Mouse (Mus musculus): Measurements from ENCODE around the gene Ssbp2.

Ssbp2 gene

DNA sequence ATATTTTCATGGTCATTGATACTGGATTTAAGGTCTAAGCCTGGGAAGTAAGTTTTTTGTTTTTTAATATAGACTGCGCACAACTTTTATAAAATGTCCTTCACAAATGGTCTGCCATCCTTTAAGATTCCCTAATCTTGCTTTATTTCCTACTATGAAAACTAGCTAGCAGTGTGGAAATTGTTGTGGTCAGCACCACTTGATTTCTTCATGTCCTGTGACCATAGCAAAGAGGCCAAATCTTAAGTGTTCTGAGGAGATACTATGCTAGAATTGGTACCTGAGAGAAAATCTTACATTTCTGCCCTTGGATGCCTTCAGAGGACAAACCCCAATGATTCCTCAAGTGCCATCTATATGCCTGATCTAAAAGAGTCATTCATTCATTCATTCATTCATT is 60.9 kb downstream of the Ssbp2 start:
- CTCF ChIA-PET: interaction anchor here (1.1 kb wide), 1 partner anchor 51 kb away, joined by 3 read pairs; no protein-coding TSS in a partner anchor

DNA sequence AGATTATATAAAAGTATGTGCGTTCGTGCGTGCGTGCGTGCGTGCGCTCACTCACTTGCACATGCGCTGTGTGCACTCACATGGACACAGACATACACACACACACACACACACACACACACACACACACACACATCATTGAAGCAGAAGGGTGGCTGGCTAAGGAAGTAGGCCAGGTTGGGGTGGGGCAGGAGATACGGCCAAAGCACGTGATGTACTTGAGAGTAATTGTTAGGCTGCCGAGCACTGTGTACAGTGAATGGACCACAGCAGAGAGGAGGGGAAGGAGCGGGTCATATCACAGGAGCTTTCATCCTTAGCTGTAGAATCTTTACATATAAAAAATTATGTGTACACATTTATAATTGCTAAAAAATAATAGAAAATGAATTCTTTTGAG is 66.0 kb downstream of the Ssbp2 start:
- CTCF ChIA-PET: no interaction called here

DNA sequence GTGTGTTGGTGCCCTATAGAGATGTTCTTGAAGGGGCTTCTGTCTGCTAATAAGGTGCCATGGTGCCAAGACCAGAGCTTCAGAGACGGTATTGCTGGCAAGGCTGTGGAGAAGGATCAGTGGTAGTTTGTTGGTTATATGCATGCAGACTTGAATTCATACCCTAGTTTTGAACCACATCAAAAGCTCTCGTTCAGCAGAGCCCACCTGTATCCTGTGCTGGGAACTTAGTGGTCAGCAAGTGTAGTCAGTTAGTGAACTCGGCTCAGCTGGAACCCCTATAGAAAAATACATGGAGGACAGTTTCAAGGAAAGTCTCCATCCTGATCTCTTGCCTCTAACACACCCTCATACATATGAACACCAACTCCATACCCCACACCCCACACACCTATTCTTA is 69.7 kb downstream of the Ssbp2 start:
- CTCF ChIA-PET: interaction anchor here (0.7 kb wide), 1 partner anchor 135 kb away, joined by 7 read pairs; no protein-coding TSS in a partner anchor

- CTCF ChIA-PET: no interaction called here
Measured at GRCm38 (mm10) chr13:91536711-91537110, 76.6 kb downstream of the Ssbp2 start.

GRCm38 (mm10) chr13:91540145-91541068 is 80.3 kb downstream of the Ssbp2 start:
- CTCF ChIA-PET: no interaction called here

GRCm38 (mm10) chr13:91541069-91541429 is 81.0 kb downstream of the Ssbp2 start:
- CTCF ChIA-PET: no interaction called here

DNA sequence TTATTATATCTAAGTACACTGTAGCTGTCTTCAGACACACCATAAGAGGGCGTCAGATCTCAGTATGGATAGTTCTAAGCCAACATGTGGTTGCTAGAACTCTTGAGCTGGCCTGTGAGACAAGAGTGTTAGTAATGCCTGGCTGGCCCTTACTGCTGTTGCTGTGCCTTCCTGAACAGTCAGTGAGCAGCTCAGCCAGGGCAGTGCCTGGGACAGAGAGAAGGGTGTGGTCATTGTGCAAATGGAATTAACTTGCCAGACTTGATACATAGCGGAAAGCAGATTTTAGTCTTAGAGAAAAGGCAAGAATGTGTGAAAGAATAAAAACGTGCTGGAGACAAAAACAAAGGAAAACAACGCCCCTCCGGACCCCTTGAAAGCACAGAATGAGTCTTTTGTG is 83.5 kb downstream of the Ssbp2 start:
- CTCF ChIA-PET: interaction anchor here (0.6 kb wide), 1 partner anchor 39 kb away, joined by 5 read pairs; no protein-coding TSS in a partner anchor

- CTCF ChIA-PET: no interaction called here
Measured at GRCm38 (mm10) chr13:91564047-91564446, 104.0 kb downstream of the Ssbp2 start.

DNA sequence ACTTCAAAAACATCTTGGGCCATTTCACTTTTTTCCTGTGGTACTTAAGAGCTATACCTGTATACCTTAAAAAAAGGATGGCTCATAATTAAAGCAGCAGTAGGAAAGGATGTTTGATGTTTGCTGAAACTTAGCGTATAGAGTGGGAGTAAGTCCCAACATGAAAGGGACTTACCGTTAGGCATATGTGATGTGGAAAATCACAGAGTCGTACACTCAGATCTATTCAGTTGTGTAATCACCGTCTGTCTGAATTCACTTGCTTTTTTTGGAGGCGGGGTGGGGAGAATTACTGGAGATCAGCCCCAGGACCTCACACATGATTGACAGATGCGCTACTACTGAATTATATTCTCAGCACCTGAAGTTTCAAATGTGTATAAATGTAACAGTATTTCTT is 104.7 kb downstream of the Ssbp2 start:
- CTCF ChIA-PET: no interaction called here

- CTCF ChIA-PET: no interaction called here
Measured at GRCm38 (mm10) chr13:91581504-91581903, 121.4 kb downstream of the Ssbp2 start.

GRCm38 (mm10) chr13:91582212-91582611 is 122.1 kb downstream of the Ssbp2 start:
- CTCF ChIA-PET: no interaction called here

GRCm38 (mm10) chr13:91586368-91586767 is 126.3 kb downstream of the Ssbp2 start:
- CTCF ChIA-PET: no interaction called here

DNA sequence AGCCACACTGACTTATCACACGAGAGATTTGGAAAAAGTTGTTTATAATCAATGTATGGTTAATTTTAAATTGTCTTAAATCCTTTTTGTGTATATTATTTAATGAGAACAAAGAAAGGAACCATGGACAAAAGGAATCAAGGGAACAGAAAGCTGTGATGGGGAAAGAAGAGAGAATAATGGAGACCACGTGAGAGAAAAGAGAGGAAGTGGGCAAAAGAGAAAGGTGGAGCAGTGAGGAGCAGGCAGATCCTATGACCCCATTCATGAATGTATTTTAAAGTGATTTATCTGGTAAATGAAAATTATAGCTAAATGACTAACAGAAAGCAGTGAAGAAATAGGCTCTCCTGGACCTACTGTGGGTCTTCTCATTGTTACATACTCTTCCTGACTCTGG is 128.4 kb downstream of the Ssbp2 start:
- CTCF ChIA-PET: interaction anchor here (0.6 kb wide), 1 partner anchor 1152 kb away, joined by 3 read pairs; no protein-coding TSS in a partner anchor

GRCm38 (mm10) chr13:91591863-91592262 is 131.8 kb downstream of the Ssbp2 start:
- CTCF ChIA-PET: no interaction called here

DNA sequence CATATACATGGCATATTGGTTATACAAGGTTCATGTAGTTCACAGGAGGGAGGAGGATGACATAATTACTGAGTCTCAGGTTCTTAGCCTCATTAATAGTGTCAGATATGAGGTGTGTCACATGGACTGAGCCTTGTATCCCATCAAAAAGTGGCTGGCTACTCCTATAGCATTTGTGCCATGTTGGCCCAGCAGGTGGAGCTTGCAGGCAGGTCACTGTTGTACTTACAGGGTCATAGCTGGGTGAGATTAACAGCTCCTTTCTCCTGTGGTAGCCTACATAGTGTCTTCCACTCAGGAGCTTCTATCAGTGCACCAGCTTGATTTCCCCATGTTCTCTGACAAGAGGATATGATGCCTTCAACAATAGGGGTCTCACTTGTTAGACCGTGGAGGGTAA is 135.2 kb downstream of the Ssbp2 start:
- CTCF ChIA-PET: interaction anchor here (0.7 kb wide), 1 partner anchor 14 kb away, joined by 3 read pairs; no protein-coding TSS in a partner anchor

- CTCF ChIA-PET: no interaction called here
Measured at GRCm38 (mm10) chr13:91599594-91599993, 139.5 kb downstream of the Ssbp2 start.

DNA sequence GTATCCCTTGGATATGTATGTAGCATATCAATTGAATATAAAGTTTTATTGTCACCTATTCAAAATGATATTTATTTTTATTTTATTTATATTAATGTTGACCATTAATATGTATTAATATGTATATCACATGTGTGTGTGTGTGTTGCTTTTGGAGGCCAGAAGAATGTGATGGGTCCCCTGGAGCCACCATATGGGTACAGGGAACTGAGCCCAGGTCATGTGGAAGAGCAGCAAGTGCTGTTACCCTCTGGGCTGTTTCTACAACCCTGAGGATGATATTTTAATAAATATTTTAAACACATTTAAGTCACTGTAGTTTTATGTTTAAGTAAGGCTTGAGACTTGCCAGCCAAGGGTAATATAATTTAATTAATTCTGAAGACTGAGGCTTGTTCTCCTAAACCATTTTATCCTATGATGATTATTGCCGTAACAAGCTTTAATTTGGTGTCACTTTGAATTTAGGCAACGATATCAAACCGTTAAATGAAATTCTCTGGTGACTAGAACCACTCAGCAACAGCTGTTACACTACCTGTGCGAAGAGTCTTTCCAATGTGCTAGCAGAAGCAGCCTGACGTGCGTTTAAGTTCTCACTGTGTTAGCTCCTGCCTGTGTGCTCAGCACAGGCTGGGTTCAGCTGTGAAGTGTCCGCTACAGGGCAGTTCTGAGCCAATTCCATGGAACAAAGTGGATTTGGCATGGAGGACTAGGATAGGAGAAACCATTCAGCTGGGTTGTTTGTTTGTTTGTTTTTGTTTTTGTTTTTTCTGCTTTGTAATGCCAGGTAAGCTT is 145.2 kb downstream of the Ssbp2 start:
- CTCF ChIA-PET: interaction anchor here (0.6 kb wide), 1 partner anchor 68 kb away, joined by 3 read pairs; no protein-coding TSS in a partner anchor

GRCm38 (mm10) chr13:91610601-91611000 is 150.5 kb downstream of the Ssbp2 start:
- CTCF ChIA-PET: no interaction called here

DNA sequence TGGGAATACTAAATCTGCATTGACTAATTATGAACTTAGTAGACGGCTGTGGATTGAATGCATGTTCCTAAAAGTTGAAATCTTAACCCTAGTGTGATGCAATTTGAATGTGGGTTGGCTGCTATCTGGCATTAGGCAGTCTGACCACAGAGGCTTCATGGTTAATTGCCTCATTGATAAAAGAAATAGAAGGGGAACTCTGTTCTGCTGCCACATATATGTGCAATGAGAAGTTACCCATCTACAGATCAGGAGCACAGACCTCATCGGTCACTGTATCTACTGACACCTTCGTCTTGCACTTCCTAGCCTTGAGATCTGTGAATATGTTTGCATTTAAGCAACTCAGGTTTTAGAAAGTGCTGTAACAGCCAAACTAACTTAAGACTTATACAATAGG is 151.8 kb downstream of the Ssbp2 start:
- CTCF ChIA-PET: no interaction called here

- CTCF ChIA-PET: no interaction called here
Measured at GRCm38 (mm10) chr13:91612578-91612977, 152.5 kb downstream of the Ssbp2 start.

- CTCF ChIA-PET: no interaction called here
Measured at GRCm38 (mm10) chr13:91616050-91616449, 156.0 kb downstream of the Ssbp2 start.

- CTCF ChIA-PET: no interaction called here
Measured at GRCm38 (mm10) chr13:91616876-91617275, 156.8 kb downstream of the Ssbp2 start.

DNA sequence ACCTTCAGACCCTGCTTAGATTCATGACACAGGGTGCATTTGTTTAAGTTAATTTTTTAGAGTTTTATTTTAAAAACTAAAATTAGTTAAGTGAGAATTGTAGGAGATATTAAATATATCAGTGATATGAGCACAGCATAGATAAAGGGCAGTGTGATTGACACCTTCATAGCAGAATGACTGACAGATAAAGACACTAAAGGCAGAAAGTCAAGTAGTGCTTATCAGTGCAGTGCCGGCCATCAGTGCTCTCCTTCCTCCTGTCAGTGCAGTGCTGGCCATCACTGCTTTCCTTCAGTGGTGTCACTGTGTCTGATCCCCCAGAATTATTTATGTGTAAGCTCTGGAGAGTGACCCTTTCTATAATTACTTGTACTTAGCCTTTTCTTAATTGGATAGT is 159.3 kb downstream of the Ssbp2 start:
- CTCF ChIA-PET: no interaction called here
